Mouse (Mus musculus) heart, embryonic 16.5 days (tissue): ENCODE measurements around the gene Cyp2c39. TPM values are rescaled to one million over a fixed set of nuclear protein-coding genes. Genes with fewer than 3 reads are reported as not detected.
"Not testable (repeated sequence)": the region's sequence is repeated elsewhere in the genome, so short reads cannot be mapped to it uniquely, and the experiment has no call there.

Experiments used
- ATAC-seq: fragments of 200-750 bp; cut with Nextera tagmentation; replicated peaks from 2 replicates; pipeline ENCODE4 v1.8.0; 2017; ENCODE audit warnings: moderate number of reproducible peaks; ENCODE audit not compliant: insufficient read depth, low FRiP score; ENCODE audit errors: extremely low read depth
- H3K27ac ChIP-seq: fragments of 300-500 bp; sonication (generic); 2 replicates; pipeline ENCODE4 v1.5.1; 2014; ENCODE audit warnings: mild to moderate bottlenecking, low read length, control low read depth, moderate library complexity
- H3K27me3 ChIP-seq: fragments of 300-500 bp; sonication (generic); 2 replicates; pipeline ENCODE4 v1.6.1; 2014; ENCODE audit warnings: low read length, mixed read lengths; ENCODE audit not compliant: control insufficient read depth, insufficient read depth
- H3K36me3 ChIP-seq: fragments of 300-500 bp; sonication (generic); 2 replicates; pipeline ENCODE4 v1.6.1; 2014; ENCODE audit not compliant: control insufficient read depth, insufficient read depth
- H3K4me1 ChIP-seq: fragments of 300-500 bp; sonication (generic); 2 replicates; pipeline ENCODE4 v1.6.1; 2014; ENCODE audit warnings: low read length, mixed read lengths; ENCODE audit not compliant: control insufficient read depth, insufficient read depth
- H3K4me2 ChIP-seq: fragments of 300-500 bp; sonication (generic); 2 replicates; pipeline ENCODE4 v1.6.1; 2014; ENCODE audit warnings: low read depth, mild to moderate bottlenecking, control low read depth, low read length
- H3K4me3 ChIP-seq: fragments of 300-500 bp; sonication (generic); 2 replicates; pipeline ENCODE4 v1.5.1; 2014; ENCODE audit warnings: mild to moderate bottlenecking, control low read depth, low read length
- H3K9ac ChIP-seq: fragments of 300-500 bp; sonication (generic); 2 replicates; pipeline ENCODE4 v1.6.1; 2014; ENCODE audit warnings: low read length, control low read depth
- H3K9me3 ChIP-seq: fragments of 300-500 bp; sonication (generic); replicated peaks from 2 replicates; pipeline ENCODE4 v1.6.1; 2016; ENCODE audit warnings: low read length; ENCODE audit not compliant: control insufficient read depth
- WGBS: fragments of 180-500 bp; shearing (Covaris S2); extraction: QIAGEN DNeasy Blood & Tissue Kit; methylation state at CpG from one replicate; pipeline ENCODE4 v1.1.7; 2014; 5-methylcytosine and 5-hydroxymethylcytosine counted together
- polyA plus RNA-seq: library from polyadenylated mRNA; unstranded; fragments of >200 nt; fragmentation: Nextera tagmentation; extraction: Ambion mirVana; gene quantifications from 2 replicates; pipeline ENCODE4 v1.2.1, GENCODE M21; 2015

Gene Cyp2c39
- not detected in 2 replicates for polyA plus RNA-seq

DNA sequence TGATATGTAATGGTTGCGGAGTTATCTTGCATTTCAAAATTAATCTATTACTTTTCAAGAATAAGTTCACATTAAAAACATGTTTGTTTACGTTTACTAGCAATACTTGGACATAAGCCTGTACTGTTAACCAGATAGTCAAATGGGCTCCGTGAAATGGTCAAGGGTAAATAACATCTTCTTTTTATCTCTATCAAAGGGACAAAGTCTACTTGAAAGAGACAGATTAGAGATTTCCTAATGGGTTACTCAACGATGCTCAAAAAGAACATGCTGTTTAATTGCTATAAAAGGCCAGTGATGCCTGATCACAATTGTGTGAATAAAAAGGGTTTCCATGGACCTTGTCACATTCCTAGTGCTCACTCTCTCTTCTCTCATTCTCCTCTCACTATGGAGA lies at the start of gene Cyp2c39:
Gene Cyp2c39 (plus strand): TSS at position 329 of the 400 bp plus-strand sequence.
- Histone ChIP-seq H3K4me3 (no peak within 1 kb of the TSS), H3K36me3 (no peaks in the 10 kb centered on the region), H3K4me1 (no peaks in the 10 kb centered on the region), H3K9me3 (no peaks in the 10 kb centered on the region), H3K4me2 (no peak within 1 kb of the TSS), H3K27me3 (no peaks in the 10 kb centered on the region), H3K27ac (no peak within 1 kb of the TSS), H3K9ac (no peak within 1 kb of the TSS)
- 70% methylated on average over 4 of the region's 4 CpGs for WGBS
- no peak for ATAC-seq

DNA sequence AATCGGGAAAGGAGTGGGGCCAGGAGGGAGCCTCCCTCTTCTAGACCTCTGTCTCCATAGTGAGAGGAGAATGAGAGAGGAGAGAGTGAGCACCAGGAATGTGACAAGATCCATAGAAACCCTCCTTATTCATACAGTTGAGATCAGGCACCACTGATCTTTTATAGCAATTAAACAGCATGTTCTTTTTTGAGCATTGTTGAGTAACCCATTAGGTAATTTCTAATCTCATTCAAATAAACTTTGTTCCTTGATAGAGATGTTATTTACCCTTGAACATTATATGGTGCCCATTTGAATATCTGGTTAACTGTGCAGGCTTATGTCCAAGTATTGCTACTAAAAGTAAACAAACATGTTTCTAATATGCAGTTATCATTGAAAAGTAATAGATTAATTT lies 47.7 kb upstream of the Cyp2c39 start, which contains the start of gene Cyp2c38:
Gene Cyp2c38 (minus strand): TSS at position 135 of the 400 bp plus-strand sequence.
- H3K9me3 ChIP-seq, result no peaks in the 10 kb centered on the region
- no peaks in the 10 kb centered on the region for H3K4me1 ChIP-seq
- WGBS, result 67% methylated on average over 1 of the region's 1 CpGs
- no peaks in the 10 kb centered on the region for H3K36me3 ChIP-seq
- no peak within 1 kb of the TSS for H3K27ac ChIP-seq
- ATAC-seq, result no peak
- no peak within 1 kb of the TSS for H3K4me2 ChIP-seq
- H3K27me3 ChIP-seq, result no peaks in the 10 kb centered on the region
- H3K4me3 ChIP-seq, result no peak within 1 kb of the TSS
- no peak within 1 kb of the TSS for H3K9ac ChIP-seq

DNA sequence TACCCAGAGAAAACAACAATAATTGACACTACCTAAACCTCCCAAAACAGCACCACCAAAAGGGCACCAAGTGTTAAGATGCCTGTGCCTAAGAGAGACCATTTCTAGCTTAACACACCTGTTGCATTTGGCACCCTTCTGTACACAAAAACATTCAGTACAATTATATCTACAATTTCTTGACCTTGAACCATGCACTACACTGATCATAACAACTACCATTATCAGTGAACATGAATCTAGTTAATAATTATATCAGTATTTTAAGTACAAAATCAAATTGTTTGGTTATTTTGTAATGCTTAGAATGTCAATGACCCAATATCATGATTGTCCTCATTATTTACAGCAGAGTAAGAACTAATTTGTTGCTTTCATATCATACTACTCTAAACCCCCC lies 46.7 kb upstream of the Cyp2c39 start:
- Histone ChIP-seq H3K36me3 (no peaks in the 10 kb centered on the region), H3K27me3 (no peaks in the 10 kb centered on the region), H3K4me1 (no peaks in the 10 kb centered on the region), H3K4me2 (no peak overlapping the region), H3K27ac (no peak overlapping the region), H3K9me3 (no peaks in the 10 kb centered on the region), H3K9ac (no peak overlapping the region), H3K4me3 (no peak overlapping the region)
- ATAC-seq, result no peak

DNA sequence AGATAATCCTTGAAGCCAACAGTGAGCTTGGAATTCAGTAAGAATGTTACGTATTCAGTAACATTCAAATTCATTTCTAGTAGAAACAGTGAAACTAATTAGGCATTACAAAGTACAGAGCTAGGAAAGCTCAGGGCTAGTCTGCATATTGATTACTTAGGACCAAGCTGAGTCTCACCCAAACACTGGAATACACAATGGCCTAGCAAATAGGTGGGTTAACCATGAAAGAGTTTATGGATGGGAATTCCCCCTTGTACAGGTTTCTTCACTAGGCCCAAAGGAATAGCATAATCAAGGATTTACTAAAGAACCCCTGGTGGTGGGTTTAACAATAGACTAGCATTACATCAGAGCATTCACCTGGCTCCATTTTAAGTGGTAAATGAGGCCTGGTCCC lies 26.7 kb upstream of the Cyp2c39 start:
- not testable (repeated sequence) for H3K4me2 ChIP-seq, ATAC-seq, H3K9me3 ChIP-seq, H3K27me3 ChIP-seq, H3K9ac ChIP-seq, H3K4me1 ChIP-seq, H3K27ac ChIP-seq, H3K4me3 ChIP-seq, H3K36me3 ChIP-seq
- WGBS, result 80% methylated on average over 1 of the region's 1 CpGs

DNA sequence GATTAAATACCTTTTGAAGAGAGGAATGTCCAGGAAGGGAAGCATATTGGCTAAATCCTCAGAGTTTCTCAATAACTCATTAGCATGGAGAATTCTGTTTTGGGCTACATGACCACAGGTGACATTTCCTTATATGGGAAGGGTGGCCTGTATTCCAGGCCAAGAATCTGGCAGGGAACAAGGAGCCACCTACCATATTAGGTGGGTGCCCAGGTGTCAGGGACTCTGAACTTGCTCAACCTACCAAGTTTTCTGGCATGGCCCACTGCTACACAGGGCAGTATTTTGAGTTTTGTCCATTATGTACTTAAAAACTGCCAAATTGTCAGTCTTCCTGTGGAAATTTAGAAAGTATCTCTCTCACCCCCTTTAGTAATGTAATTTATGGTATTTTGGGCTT lies 4.3 kb upstream of the Cyp2c39 start:
- no peaks in the 10 kb centered on the region for H3K36me3 ChIP-seq
- no peak overlapping the region for H3K4me3 ChIP-seq
- H3K4me2 ChIP-seq, result no peak overlapping the region
- no peak overlapping the region for H3K27ac ChIP-seq
- no peak overlapping the region for H3K9ac ChIP-seq
- no peaks in the 10 kb centered on the region for H3K27me3 ChIP-seq
- H3K9me3 ChIP-seq, result 0 out of 2 replicates have a peak, but pooled peaks cover 3% of the 10 kb centered on the region
- ATAC-seq, result no peak
- no peaks in the 10 kb centered on the region for H3K4me1 ChIP-seq

DNA sequence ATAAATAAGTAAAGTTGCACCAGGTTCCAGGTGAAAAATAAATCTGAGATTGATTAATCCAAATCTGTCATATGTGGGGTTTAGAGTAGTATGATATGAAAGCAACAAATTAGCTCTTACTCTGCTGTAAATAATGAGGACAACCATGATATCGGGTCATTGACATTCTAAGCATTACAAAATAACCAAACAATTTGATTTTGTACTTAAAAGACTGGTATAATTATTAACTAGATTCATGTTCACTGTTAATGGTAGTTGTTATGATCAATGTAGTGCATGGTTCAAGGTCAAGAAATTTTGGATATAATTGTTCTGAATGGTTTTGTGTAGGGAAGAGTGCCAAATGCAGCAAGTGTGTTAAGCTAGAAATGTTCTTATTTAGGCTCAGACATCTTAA lies 1.1 kb upstream of the Cyp2c39 start:
- Histone ChIP-seq H3K27me3 (no peaks in the 10 kb centered on the region), H3K9me3 (no peaks in the 10 kb centered on the region), H3K4me1 (no peaks in the 10 kb centered on the region), H3K36me3 (no peaks in the 10 kb centered on the region), H3K27ac (no peak overlapping the region), H3K9ac (no peak overlapping the region), H3K4me3 (no peak overlapping the region), H3K4me2 (no peak overlapping the region)
- no peak for ATAC-seq
- 53% methylated on average over 1 of the region's 1 CpGs for WGBS

Other genes starting within 250 kb of the Cyp2c39 start
- gene Cyp2c29, start 241.5 kb upstream of the Cyp2c39 start, polyA plus RNA-seq, result not detected in 2 replicates
- gene Cyp2c38, start 47.8 kb upstream of the Cyp2c39 start, polyA plus RNA-seq, result not detected in 2 replicates
- gene Cyp2c67, start 138.2 kb downstream of the Cyp2c39 start, polyA plus RNA-seq, result not detected in 2 replicates
- 0.16 and 0.26 TPM in 2 replicates for gene Cyp2c68, start 230.2 kb downstream of the Cyp2c39 start, polyA plus RNA-seq